Mouse (Mus musculus) heart, postnatal 0 days (tissue): ENCODE data around the gene Ndrg2.

Experiments
- CTCF ChIP-seq: IDR thresholded peaks from 2 replicates; pipeline ENCODE4 v1.5.1; 2016; ENCODE audit warnings: antibody characterized with exemption, control low read depth, low read depth
- EP300 ChIP-seq: IDR thresholded peaks from 2 replicates; pipeline ENCODE4 v1.6.1; 2016; ENCODE audit warnings: antibody characterized with exemption, low read depth

DNA sequence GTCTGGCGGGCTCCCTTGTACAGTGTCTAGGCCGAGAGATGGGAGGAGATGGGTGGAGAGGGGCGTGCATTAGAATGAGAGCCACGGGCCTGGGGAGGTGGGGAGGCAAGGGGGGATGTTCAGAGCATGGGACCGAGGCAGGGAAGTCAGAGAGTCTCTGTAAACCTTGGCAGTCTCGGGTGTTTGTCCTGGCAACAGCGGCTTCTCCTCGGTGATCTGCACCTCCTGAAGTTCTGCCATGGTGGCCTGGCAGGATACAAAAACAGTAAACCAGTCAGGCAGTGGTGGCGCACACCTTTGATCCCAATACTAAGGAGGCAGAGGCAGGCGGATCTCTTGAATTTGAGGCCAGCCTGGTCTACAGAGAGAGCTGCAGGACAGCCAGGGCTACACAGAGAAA lies 2.7 kb downstream of the Ndrg2 start:
- no peak for TF ChIP-seq CTCF
- no peak for TF ChIP-seq EP300
